Mouse (Mus musculus): ENCODE measurements around the gene Chchd3. TPM values are rescaled to one million over a fixed set of nuclear protein-coding genes. Genes with fewer than 3 reads are reported as not detected.

Gene Chchd3
- polyA plus RNA-seq, 1 experiment: 68.9 TPM

DNA sequence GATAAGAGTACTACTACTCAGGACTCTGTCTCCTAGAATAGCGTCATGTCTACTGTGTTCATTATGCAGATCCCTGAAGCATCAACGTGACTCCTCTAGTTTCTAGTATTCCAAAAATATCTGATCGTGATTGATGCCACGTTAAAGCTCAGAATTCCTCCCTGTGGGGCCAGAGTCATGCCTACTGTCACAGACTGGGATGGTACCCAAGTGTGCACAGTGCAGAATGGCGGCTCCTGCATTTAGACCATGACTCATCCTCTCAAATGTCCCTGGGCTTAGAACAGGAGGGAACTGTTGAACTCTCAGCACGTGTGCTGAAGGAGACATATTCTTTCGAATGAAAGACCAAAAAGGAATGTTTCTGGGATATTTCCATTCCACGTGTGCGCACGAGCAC, 305.5 kb downstream of the Chchd3 start:
- Histone ChIP-seq H3K4me1 (replicated peaks; ENCODE audit: control insufficient read depth, insufficient read depth, low read length) (no peaks in the 10 kb centered on the region), H3K36me3 (ENCODE audit: control insufficient read depth, insufficient read depth, low read length) (no peaks in the 10 kb centered on the region), H3K27ac (ENCODE audit: control insufficient read depth, insufficient read depth, low read length) (no peak overlapping the region), H3K4me3 (ENCODE audit: control insufficient read depth, insufficient read depth, low read length) (no peak overlapping the region), H3K27me3 (ENCODE audit: control insufficient read depth, insufficient read depth, low read length) (no peaks in the 10 kb centered on the region)
- WGBS: 87% methylated on average over 10 of the region's 10 CpGs
- TF ChIP-seq POLR2A (IDR thresholded peaks at IDR 0.05; ENCODE audit: control insufficient read depth, extremely low read depth, insufficient read depth, low read length, poor library complexity) (no peak), CTCF (IDR thresholded peaks at IDR 0.05; ENCODE audit: borderline replicate concordance, control insufficient read depth, extremely low read depth, insufficient read depth, low read length, poor library complexity) (no peak)
- no peak for DNase-seq

DNA sequence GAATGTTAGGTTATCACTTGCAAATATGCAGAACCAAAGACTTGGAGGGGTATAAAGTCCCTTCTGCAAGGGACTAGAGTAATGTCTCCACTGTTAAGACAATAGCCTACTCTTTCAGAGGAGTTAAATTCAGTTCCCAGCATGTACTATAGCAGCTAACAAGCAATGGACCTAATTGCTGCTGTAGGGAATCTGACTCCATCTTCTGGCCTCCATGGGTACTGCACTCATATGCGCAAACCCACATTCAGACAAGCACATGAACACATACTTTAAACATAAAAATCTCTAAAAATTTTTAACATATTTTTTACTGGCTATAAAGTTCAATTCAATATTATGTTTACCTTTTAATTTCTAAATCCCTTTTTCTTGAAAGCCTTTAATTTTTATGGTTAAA, 310.2 kb downstream of the Chchd3 start:
- no peaks in the 10 kb centered on the region for H3K4me1 ChIP-seq (replicated peaks; ENCODE audit: control insufficient read depth, insufficient read depth, low read length)
- H3K4me3 ChIP-seq (ENCODE audit: control insufficient read depth, insufficient read depth, low read length): no peak overlapping the region
- no peaks in the 10 kb centered on the region for H3K27me3 ChIP-seq (ENCODE audit: control insufficient read depth, insufficient read depth, low read length)
- no peak overlapping the region for H3K27ac ChIP-seq (ENCODE audit: control insufficient read depth, insufficient read depth, low read length)
- no peaks in the 10 kb centered on the region for H3K36me3 ChIP-seq (ENCODE audit: control insufficient read depth, insufficient read depth, low read length)
- 98% methylated on average over 1 of the region's 1 CpGs for WGBS
- no peak for DNase-seq
- TF ChIP-seq CTCF (IDR thresholded peaks at IDR 0.05; ENCODE audit: borderline replicate concordance, control insufficient read depth, extremely low read depth, insufficient read depth, low read length, poor library complexity) (no peak), POLR2A (IDR thresholded peaks at IDR 0.05; ENCODE audit: control insufficient read depth, extremely low read depth, insufficient read depth, low read length, poor library complexity) (no peak)

DNA sequence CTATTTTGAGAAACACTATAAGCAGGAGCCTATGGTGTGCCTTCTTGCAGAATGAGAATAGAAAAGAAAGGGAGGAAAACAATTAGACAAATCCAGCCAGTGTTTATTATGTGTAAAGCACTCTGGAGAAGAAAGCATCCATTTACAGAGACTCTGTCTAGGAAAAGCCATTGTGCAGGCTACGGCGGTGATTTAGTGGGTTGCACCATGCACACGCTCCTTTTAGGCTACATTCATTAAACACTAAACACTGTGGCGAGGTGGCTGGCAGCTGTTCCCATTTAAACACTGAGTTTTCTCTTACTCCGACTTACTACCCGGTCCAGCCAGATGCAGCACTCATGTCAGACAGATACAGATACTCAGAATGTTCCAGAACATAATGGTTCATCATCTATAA, 311.3 kb downstream of the Chchd3 start:
- WGBS: 83% methylated on average over 6 of the region's 6 CpGs
- TF ChIP-seq POLR2A (IDR thresholded peaks at IDR 0.05; ENCODE audit: control insufficient read depth, extremely low read depth, insufficient read depth, low read length, poor library complexity) (no peak), CTCF (IDR thresholded peaks at IDR 0.05; ENCODE audit: borderline replicate concordance, control insufficient read depth, extremely low read depth, insufficient read depth, low read length, poor library complexity) (no peak)
- Histone ChIP-seq H3K27me3 (ENCODE audit: control insufficient read depth, insufficient read depth, low read length) (no peaks in the 10 kb centered on the region), H3K36me3 (ENCODE audit: control insufficient read depth, insufficient read depth, low read length) (no peaks in the 10 kb centered on the region), H3K4me1 (replicated peaks; ENCODE audit: control insufficient read depth, insufficient read depth, low read length) (no peaks in the 10 kb centered on the region), H3K27ac (ENCODE audit: control insufficient read depth, insufficient read depth, low read length) (no peak overlapping the region), H3K4me3 (ENCODE audit: control insufficient read depth, insufficient read depth, low read length) (no peak overlapping the region)
- no peak for DNase-seq

DNA sequence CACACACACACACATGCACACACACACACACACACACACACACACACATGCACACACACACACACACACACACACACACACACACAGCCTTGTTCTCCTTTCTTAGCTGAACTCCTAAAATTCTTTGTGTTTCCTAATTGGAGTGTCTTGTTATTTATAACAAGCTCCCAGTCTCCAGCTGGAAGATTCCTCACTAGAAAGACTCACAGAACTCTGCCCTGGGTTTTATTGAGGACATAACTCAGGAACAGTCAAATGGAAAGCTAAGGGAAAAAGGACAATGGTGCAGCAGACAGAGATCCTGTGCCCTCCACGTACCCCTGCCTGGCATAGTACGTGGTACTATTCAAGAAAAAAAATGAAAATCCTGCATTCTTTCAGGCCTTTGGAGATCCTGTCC, 312.7 kb downstream of the Chchd3 start:
- no peak overlapping the region for H3K4me3 ChIP-seq (ENCODE audit: control insufficient read depth, insufficient read depth, low read length)
- H3K4me1 ChIP-seq (replicated peaks; ENCODE audit: control insufficient read depth, insufficient read depth, low read length): no peaks in the 10 kb centered on the region
- TF ChIP-seq CTCF (IDR thresholded peaks at IDR 0.05; ENCODE audit: borderline replicate concordance, control insufficient read depth, extremely low read depth, insufficient read depth, low read length, poor library complexity): no peak
- no peak for TF ChIP-seq POLR2A (IDR thresholded peaks at IDR 0.05; ENCODE audit: control insufficient read depth, extremely low read depth, insufficient read depth, low read length, poor library complexity)
- no peaks in the 10 kb centered on the region for H3K36me3 ChIP-seq (ENCODE audit: control insufficient read depth, insufficient read depth, low read length)
- H3K27ac ChIP-seq (ENCODE audit: control insufficient read depth, insufficient read depth, low read length): no peak overlapping the region
- no peak for DNase-seq
- no peaks in the 10 kb centered on the region for H3K27me3 ChIP-seq (ENCODE audit: control insufficient read depth, insufficient read depth, low read length)
- 96% methylated on average over 2 of the region's 2 CpGs for WGBS

Other genes with a start within 250 kb of the Chchd3 start
- 11.4 and 12.7 TPM in 2 replicates for gene Exoc4, start 188.8 kb upstream of the Chchd3 start, polyA plus RNA-seq (2012; rRNA removed)

Data from thymus, adult 2 months (tissue).